Mouse (Mus musculus) frontal cortex, adult 2 months (tissue): ENCODE data around the gene Ccdc155. TPM values are rescaled to one million over a fixed set of nuclear protein-coding genes. Genes with fewer than 3 reads are reported as not detected.

Experiments used
- DNase-seq, 2 experiments: peaks; one replicate each; pipeline ENCODE4 v3.0.0; 2022; ENCODE audit warnings: low spot score in 1 of 2; ENCODE audit errors: extremely low spot score in 1 of 2
- polyA plus RNA-seq: library from polyadenylated mRNA; depleted of rRNA; stranded (reverse); fragments of >200 nt; gene quantifications from 2 replicates; pipeline ENCODE4 v1.2.3, GENCODE M21; 2012

Ccdc155 gene
- polyA plus RNA-seq, 1 experiment: 4.1 TPM

DNA sequence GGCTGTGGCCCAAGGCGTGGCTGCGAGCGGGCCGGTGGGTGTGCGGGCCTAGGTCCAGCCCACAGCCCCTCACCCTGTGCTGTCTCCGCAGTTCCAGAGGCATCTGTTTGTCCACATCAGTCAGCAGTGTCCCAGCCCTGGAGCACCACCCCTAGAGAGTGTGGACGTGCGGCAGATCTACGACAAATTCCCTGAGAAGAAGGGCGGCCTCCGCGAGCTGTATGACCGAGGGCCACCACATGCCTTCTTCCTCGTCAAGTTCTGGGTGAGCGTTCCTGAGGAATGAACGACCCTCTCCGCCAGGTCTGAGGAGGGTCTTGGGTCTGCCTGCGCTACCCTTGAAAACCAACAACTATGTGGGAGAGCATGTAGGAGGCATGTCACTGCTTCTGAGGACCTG, 23.9 kb upstream of the Ccdc155 start:
- DNase-seq: no peak

DNA sequence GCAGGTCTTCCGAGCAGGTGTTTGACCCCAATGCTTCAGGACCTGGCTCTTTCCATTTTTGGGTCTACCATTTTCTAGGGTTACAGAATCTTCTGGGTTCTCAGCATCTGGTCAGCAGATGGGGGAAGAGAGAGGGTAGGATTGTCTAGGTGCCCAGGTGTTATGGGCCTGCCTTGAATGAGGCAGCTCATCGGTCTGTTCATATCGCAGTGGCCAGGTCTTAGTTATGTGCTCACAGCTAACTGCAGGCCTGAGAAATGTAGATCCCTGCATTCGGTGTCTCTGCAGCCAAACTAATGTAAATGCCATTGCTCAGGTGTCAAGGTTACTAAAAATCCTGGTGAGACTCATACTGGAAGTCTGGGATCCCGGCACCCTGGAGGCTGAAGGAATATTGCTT, 21.7 kb upstream of the Ccdc155 start:
- DNase-seq: no peak

DNA sequence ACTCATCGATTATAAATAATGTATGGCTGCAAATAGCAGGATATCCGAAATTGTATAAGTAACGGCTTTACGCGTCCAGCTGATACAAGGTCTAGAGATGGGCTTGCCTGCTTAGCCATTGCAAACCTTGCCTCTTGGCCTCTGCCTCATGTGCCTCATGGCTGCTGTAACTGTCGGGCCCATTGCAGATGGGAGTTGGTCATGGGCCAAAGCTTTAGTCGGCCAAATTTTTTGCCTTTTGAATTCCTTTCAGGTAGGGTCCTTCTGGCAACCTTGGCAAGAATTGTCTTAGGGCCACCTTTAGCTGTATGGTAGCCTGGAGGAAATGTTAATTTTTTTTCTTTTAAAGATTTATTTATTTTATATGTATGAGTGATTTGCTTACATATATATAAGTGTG, 20.1 kb upstream of the Ccdc155 start:
- DNase-seq: no peak

DNA sequence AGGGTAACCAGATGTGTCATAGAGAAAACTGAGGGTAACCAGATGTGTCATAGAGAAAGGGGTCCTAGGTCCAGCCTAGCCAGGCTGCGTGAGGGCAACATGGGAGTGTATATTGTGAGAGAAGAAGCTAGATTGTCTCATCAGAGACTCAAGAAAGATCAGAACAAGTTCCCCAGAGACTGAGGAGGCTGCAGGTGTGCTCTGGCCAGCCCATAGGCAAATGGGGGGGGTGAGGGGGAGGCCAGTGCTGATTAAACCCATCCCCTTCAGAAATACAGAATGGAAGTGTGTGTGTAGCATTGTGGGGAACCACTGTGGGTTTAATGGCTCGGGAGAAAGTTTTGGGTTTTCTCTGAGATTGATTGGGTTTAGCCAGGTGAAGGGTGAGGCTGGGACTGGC, 17.0 kb upstream of the Ccdc155 start:
- no peak for DNase-seq

GRCm38 (mm10) chr7:45216442-45217183, 11.9 kb upstream of the Ccdc155 start:
- no peak for DNase-seq

DNA sequence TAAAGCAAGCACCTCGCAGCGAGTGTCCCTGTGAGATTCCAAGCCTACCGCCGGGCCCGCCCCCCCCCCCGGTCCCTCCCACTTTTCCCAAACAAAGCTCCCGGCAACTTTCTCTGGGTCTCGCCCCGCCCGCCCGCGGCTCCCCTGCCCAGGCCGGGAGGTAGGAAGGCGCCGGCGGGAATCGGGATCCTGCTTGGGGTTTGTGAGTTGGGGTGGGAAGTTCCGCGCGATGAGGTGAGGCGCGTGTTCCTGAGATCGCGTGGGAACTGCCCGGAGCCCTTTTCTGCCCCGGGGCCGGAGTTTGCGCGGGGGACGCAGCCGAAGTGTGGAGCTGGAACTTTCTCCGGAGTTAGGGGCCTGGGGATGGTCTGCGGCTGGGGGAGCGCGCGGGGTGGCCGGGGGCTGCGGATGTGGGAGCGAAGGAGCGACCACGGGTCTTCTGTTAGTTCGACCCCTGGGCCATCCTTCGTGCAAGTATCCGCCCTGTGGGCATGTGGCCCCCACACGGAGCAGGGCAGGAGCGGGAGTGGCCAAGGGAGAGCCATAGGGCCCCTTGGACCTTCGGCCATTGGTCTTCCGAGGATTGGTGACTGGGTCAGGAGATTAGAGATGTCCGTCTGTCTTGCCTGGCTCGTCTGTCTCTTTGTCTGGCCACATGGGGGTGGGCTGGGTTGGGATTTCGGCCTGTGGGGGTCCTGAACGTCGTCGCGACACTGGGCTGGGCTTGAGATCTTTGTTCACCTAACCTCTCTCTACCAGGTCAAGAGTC, 11.2 kb upstream of the Ccdc155 start, which contains the start of gene Tead2:
TSS of gene Tead2 (plus strand) at position 81 of the 769 bp plus-strand sequence.
- no peak for DNase-seq

- no peak for DNase-seq
Observed at GRCm38 (mm10) chr7:45213708-45214107, 9.0 kb upstream of the Ccdc155 start.

- DNase-seq: no peak
Observed at GRCm38 (mm10) chr7:45212356-45212755, 7.7 kb upstream of the Ccdc155 start.

GRCm38 (mm10) chr7:45211851-45212251, 7.2 kb upstream of the Ccdc155 start, which contains the start of gene Dkkl1:
Gene Dkkl1 (minus strand): TSS chr7:45212147.
- DNase-seq: no peak

- no peak for DNase-seq
Observed at GRCm38 (mm10) chr7:45211070-45211469, 6.4 kb upstream of the Ccdc155 start.

DNA sequence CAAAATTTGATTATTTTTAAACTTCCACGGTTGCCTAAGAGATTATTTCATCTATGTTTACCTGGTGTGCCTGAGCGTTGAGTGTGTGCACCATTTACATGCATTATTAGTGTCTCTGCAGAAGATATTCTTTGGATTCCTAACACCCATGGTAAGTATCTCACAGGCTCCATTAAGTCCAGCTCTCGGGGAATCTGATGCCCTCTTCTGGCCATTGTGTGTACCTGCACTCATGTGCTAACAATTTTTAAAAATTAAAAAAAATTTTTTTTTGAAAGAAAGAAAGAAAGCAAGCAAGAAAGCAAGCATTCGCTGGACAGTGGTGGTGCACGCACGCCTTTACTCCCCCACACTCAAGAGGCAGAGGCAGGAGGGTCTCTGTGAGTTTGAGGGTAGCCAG, 3.6 kb upstream of the Ccdc155 start:
- DNase-seq: no peak

DNA sequence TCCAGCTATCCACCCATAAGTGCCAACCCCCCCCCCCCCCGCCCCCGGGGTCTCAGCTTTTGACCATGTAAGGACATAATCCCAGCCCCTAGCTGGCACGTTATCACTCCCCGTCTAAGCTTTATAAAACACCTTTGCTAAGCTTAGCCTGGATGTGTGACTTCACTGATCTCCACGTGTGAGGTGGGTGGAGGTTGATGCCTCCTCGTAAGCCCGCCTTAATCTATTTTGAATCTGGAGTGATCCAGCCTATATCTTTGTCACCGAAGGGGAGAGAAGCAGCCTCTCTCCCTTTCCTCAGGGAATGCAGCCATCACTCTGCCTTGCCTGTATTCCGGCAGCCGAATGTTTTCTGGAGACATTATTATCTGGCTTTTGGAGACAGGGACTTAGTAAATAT, 2.0 kb downstream of the Ccdc155 start:
- peak in 1 of 2 experiments; percentile 59 for DNase-seq

DNA sequence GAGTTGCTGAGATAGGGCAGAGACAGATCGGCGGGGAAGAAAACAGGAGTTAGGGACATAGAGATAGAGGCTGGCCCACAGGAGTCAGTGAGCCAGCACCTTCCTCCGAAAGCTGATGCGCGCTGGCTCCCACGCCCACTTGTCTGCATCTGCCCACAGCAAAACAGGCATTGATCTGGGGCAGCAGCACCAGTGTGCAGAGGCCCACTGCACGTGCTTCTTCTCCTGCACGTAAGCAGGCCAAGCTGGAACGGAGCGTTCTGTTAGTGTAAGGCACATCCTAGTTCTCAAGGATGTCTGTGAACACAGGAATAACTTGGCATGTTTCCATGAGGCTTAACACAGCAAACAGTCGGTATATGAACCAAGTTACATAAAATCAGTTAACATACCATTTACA, 5.7 kb downstream of the Ccdc155 start:
- peak; percentile 48 to 66 for DNase-seq

GRCm38 (mm10) chr7:45198435-45198834, 6.3 kb downstream of the Ccdc155 start:
- DNase-seq: peak in 1 of 2 experiments; percentile 81

DNA sequence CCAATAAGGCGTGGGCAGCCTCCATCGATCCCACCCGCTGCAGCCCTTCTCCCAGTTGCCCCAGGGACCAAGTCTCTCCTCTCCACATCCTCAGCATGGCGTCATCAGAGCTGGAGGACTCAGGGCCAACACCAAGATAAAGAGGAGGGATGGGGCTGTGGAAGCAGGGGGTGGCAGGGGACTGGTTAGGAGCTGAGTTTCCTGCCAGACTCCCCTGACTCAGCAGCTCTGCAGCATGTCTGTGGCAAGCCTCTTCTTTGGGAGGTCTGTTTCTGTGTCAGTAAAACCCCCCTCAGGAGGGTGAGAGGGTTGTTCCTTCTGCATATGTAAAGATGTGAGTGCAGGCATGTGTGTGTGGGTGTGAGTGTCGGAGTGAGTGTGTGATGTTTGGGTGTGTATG, 7.7 kb downstream of the Ccdc155 start:
- no peak for DNase-seq

DNA sequence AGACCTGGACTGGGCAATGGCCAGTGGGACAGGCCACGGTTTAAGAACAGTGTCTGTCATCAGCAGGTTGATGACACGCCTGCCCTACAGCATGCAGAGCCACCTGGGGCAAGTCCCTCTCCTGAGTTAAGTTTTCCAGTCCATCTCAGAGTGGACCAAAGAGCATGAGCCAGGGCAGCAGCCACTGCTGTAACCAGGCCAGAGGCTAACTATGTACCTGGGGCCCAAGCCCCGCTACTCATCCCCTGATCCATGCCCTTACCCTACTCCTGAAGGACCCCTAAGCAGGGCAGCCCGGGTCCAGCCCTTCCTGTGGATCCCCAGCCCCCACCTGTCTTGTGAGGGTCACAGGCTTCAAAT, 8.5 kb downstream of the Ccdc155 start:
- no peak for DNase-seq

DNA sequence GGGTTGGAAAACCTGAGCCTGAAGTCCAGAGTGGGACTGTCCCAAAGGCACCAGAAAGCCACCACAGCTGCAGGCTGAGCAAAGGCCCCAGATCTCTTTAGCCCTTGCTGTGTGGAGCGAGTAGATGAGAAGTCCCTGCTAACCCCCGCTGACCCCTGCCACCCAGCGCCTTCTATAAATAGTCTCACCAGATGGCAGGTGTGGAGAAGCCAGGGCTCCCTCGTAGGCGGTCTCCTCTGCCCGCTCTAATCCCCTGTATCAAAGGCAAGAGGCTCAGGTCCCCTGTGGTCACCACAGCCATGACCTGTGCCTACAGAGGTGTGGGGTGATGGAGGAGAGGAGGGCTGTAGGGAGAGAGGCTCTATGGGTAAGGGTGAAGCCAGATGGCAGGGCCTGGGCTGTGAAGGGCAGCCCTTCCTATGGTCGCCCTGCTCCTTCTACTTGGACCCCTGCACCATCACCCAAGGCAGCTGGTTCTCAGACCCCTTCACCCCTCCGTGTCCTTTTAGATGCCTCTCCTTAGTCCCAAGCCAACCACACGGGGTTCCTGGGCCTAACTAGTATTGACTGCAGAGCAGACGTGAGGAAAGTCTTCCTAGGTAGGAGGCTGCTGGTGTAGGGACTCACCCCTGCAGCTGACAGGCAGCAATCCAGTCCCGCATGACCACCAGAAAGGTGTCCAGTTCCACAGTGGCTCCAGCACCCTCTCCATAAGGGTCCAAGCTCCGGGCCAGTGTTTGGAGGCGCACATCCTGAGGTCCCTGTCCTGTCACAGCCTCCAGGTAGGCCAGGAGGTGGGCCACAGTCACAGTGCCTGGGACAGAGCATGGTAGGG, 9.1 kb downstream of the Ccdc155 start:
- DNase-seq: no peak

DNA sequence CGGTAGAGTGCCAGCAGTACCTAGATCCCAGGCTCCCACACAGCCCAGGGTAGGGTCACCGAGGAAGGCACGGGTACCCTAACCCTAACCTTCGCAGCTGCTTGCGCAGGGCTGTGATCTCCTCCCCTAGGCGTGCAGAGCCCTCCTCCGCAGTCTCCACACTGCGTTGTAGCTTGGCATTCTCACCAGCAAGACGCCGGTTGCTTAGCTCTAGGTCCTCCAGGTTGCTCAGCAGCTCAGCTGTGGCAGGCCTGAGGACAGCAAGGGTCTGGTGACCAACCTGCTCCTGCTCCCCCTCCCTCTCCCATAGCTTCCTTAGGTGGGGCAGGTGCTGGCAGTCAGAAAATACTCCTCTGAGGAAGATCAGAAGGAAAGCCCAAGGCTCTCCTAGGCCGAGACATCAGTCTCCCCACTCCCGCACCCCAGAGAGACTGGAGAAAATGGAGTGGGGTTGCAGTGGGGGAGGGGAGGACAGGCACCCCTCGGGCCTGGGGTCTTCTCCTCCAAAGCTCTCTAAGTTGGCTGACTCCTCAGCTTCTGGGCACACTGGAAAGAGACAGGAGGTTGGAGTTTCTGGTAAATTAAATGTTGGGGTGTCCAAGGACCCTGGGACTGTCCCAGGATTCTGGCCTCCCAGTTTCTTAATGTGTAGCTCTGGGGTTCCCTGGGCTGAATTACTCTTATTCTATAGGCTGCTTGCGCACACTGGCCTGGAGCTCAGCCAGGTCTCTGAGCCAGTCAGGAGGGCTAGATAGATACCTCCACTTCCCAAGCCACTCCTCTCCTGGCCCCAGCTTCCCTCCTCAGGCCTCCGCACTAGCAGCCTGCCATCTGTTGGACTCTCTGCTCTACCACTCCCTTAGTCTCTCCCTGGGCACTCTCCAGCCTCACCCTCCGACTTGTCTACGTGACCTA, 10.6 kb downstream of the Ccdc155 start:
- no peak for DNase-seq

DNA sequence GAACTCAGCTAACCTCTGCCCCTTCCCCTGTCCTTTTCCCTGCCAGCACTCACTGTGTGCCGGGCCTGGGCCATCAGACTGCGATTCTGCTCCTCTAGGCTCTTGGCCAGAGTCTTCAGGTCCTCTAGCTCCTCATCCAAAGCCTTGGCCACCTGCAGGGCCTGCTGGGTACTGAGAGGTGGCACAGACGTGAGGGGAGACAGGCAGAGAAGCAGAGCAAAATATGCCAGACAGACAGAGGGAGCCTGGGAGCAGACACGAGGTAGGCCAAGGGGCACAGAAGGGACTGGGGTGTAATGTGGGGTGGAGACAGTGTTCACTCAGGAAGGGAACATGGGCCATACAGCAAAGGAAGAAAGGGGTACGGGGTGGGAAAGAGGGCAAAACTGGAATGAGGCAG, 11.3 kb downstream of the Ccdc155 start:
- no peak for DNase-seq
